Mouse (Mus musculus): Measurements from ENCODE around the gene Mrpl40.
"Not testable (repeated sequence)": the region's sequence is repeated elsewhere in the genome, so short reads cannot be mapped to it uniquely, and the experiment has no call there.

Gene Mrpl40

GRCm38 (mm10) chr16:18876442-18877308, at the start of gene Mrpl40, which contains the start of gene Hira:
Gene Mrpl40, minus strand, starts transcription at chr16:18876862.
Gene Hira, plus strand, starts transcription at chr16:18877037.
- DNase-seq: peak; percentile 97

GRCm38 (mm10) chr16:18921771-18922170, 45.1 kb upstream of the Mrpl40 start:
- no peak for DNase-seq

- DNase-seq: no peak
Observed at GRCm38 (mm10) chr16:18916064-18916463, 39.4 kb upstream of the Mrpl40 start.

GRCm38 (mm10) chr16:18905648-18906047, 29.0 kb upstream of the Mrpl40 start:
- no peak for DNase-seq

- DNase-seq: no peak
Observed at GRCm38 (mm10) chr16:18896429-18896828, 19.8 kb upstream of the Mrpl40 start.

- no peak for DNase-seq
Observed at GRCm38 (mm10) chr16:18895249-18895648, 18.6 kb upstream of the Mrpl40 start.

GRCm38 (mm10) chr16:18893840-18894372, 17.2 kb upstream of the Mrpl40 start:
- DNase-seq: no peak

- no peak for DNase-seq
Observed at GRCm38 (mm10) chr16:18884044-18884443, 7.4 kb upstream of the Mrpl40 start.

GRCm38 (mm10) chr16:18878091-18878720, 1.5 kb upstream of the Mrpl40 start:
- peak; percentile 6 for DNase-seq

GRCm38 (mm10) chr16:18877386-18878090, 876 bp upstream of the Mrpl40 start:
- peak; percentile 71 for DNase-seq

GRCm38 (mm10) chr16:18876091-18876441, 596 bp downstream of the Mrpl40 start:
- no peak for DNase-seq

GRCm38 (mm10) chr16:18870495-18870894, 6.2 kb downstream of the Mrpl40 start:
- not testable (repeated sequence) for DNase-seq

GRCm38 (mm10) chr16:18860186-18860585, 16.5 kb downstream of the Mrpl40 start:
- no peak for DNase-seq

GRCm38 (mm10) chr16:18858551-18858950, 18.1 kb downstream of the Mrpl40 start:
- DNase-seq: peak; percentile 67

GRCm38 (mm10) chr16:18849521-18850190, 27.0 kb downstream of the Mrpl40 start:
- not testable (repeated sequence) for DNase-seq

- no peak for DNase-seq
Observed at GRCm38 (mm10) chr16:18846301-18846820, 30.3 kb downstream of the Mrpl40 start.

- DNase-seq: no peak
Observed at GRCm38 (mm10) chr16:18838346-18838745, 38.3 kb downstream of the Mrpl40 start.

- DNase-seq: peak; percentile 96
Observed at GRCm38 (mm10) chr16:18836468-18837208, 40.0 kb downstream of the Mrpl40 start, which contains the start of the genes 2510002D24Rik and Gm28539. Gene 2510002D24Rik, plus strand, starts transcription at chr16:18836578. Gene Gm28539, plus strand, starts transcription at chr16:18836584.

GRCm38 (mm10) chr16:18836073-18836467, 40.6 kb downstream of the Mrpl40 start:
- no peak for DNase-seq

GRCm38 (mm10) chr16:18833486-18833885, 43.2 kb downstream of the Mrpl40 start:
- no peak for DNase-seq

GRCm38 (mm10) chr16:18829102-18829501, 47.6 kb downstream of the Mrpl40 start:
- DNase-seq: peak; percentile 40

Measured in kidney, postnatal 14 days (tissue).